Mouse (Mus musculus): Measurements from ENCODE around the gene Srgap1. TPM values are rescaled to one million over a fixed set of nuclear protein-coding genes. Genes with fewer than 3 reads are reported as not detected.

Gene Srgap1
- polyA plus RNA-seq, 1 experiment from 2014 or later, result 24.6 TPM

- ATAC-seq, result no peak
- no peak overlapping the region for H3K4me2 ChIP-seq
- H3K4me1 ChIP-seq, result no peaks in the 10 kb centered on the region
- H3K9me3 ChIP-seq (replicated peaks), result no peaks in the 10 kb centered on the region; the same call in 1 of the 2 replicates
- 81% methylated on average over 6 of the region's 6 CpGs for WGBS
- no peak overlapping the region for H3K27ac ChIP-seq
- H3K36me3 ChIP-seq (ENCODE audit: poor library complexity, severe bottlenecking), result no peaks in the 10 kb centered on the region
- no peak overlapping the region for H3K4me3 ChIP-seq
- no peaks in the 10 kb centered on the region for H3K27me3 ChIP-seq
- H3K9ac ChIP-seq, result no peak overlapping the region
Measured at GRCm38 (mm10) chr10:121899706-121900105, 147.4 kb downstream of the Srgap1 start.

GRCm38 (mm10) chr10:121897835-121898370, 149.2 kb downstream of the Srgap1 start:
- H3K9ac ChIP-seq, result no peak overlapping the region
- H3K4me1 ChIP-seq, result no peaks in the 10 kb centered on the region
- 93% methylated on average over 2 of the region's 2 CpGs for WGBS
- no peaks in the 10 kb centered on the region for H3K27me3 ChIP-seq
- H3K4me2 ChIP-seq, result no peak overlapping the region
- no peaks in the 10 kb centered on the region; the same call in 1 of the 2 replicates for H3K9me3 ChIP-seq (replicated peaks)
- no peak for ATAC-seq
- no peak overlapping the region for H3K27ac ChIP-seq
- no peaks in the 10 kb centered on the region for H3K36me3 ChIP-seq (ENCODE audit: poor library complexity, severe bottlenecking)
- H3K4me3 ChIP-seq, result no peak overlapping the region

GRCm38 (mm10) chr10:121891390-121892067, 155.6 kb downstream of the Srgap1 start:
- Histone ChIP-seq H3K4me3 (no peak overlapping the region), H3K9me3 (replicated peaks) (no peaks in the 10 kb centered on the region), H3K4me2 (no peak overlapping the region), H3K9ac (no peak overlapping the region), H3K36me3 (ENCODE audit: poor library complexity, severe bottlenecking) (no peaks in the 10 kb centered on the region), H3K27me3 (no peaks in the 10 kb centered on the region), H3K4me1 (peaks cover 6% of the 10 kb centered on the region), H3K27ac (no peak overlapping the region)
- no peak for ATAC-seq
- WGBS, result 89% methylated on average over 13 of the region's 13 CpGs

- Histone ChIP-seq H3K4me2 (no peak overlapping the region), H3K27me3 (no peaks in the 10 kb centered on the region), H3K36me3 (ENCODE audit: poor library complexity, severe bottlenecking) (no peaks in the 10 kb centered on the region), H3K27ac (no peak overlapping the region), H3K4me3 (no peak overlapping the region), H3K9me3 (replicated peaks) (no peaks in the 10 kb centered on the region), H3K9ac (no peak overlapping the region), H3K4me1 (peaks cover 21% of the 10 kb centered on the region)
- WGBS, result 47% methylated on average over 6 of the region's 6 CpGs
- ATAC-seq, result no peak
Measured at GRCm38 (mm10) chr10:121890061-121890460, 157.1 kb downstream of the Srgap1 start.

- H3K27me3 ChIP-seq, result no peaks in the 10 kb centered on the region
- H3K27ac ChIP-seq, result peak overlapping the region; percentile 20; the same call in 1 of the 2 replicates
- H3K36me3 ChIP-seq (ENCODE audit: poor library complexity, severe bottlenecking), result no peaks in the 10 kb centered on the region
- H3K9me3 ChIP-seq (replicated peaks), result no peaks in the 10 kb centered on the region
- peak; percentile 78 for ATAC-seq
- H3K4me2 ChIP-seq, result no peak overlapping the region
- no peak overlapping the region for H3K9ac ChIP-seq
- no peak overlapping the region for H3K4me3 ChIP-seq
- H3K4me1 ChIP-seq, result peaks cover 33% of the 10 kb centered on the region
- WGBS, result 12% methylated on average over 6 of the region's 6 CpGs
Measured at GRCm38 (mm10) chr10:121886805-121887204, 160.3 kb downstream of the Srgap1 start.

GRCm38 (mm10) chr10:121885512-121886218, 161.4 kb downstream of the Srgap1 start:
- Histone ChIP-seq H3K9ac (no peak overlapping the region), H3K4me2 (peak overlapping the region; percentile 11; the same call in 1 of the 2 replicates), H3K36me3 (ENCODE audit: poor library complexity, severe bottlenecking) (no peaks in the 10 kb centered on the region), H3K9me3 (replicated peaks) (no peaks in the 10 kb centered on the region), H3K4me1 (peaks cover 33% of the 10 kb centered on the region), H3K27ac (peak overlapping the region; percentile 37), H3K27me3 (no peaks in the 10 kb centered on the region), H3K4me3 (no peak overlapping the region)
- ATAC-seq, result no peak; the same call in 1 of the 2 replicates
- WGBS, result 8% methylated on average over 9 of the region's 9 CpGs

- no peaks in the 10 kb centered on the region for H3K36me3 ChIP-seq (ENCODE audit: poor library complexity, severe bottlenecking)
- H3K27ac ChIP-seq, result peak overlapping the region; percentile 16; the same call in 1 of the 2 replicates
- H3K4me2 ChIP-seq, result peak overlapping the region; percentile 11
- H3K27me3 ChIP-seq, result no peaks in the 10 kb centered on the region
- H3K4me3 ChIP-seq, result no peak overlapping the region
- 5% methylated on average over 6 of the region's 6 CpGs for WGBS
- H3K4me1 ChIP-seq, result peaks cover 33% of the 10 kb centered on the region
- no peaks in the 10 kb centered on the region for H3K9me3 ChIP-seq (replicated peaks)
- H3K9ac ChIP-seq, result 0 out of 2 replicates have a peak overlapping the region, but pooled peaks have one; percentile 22
- ATAC-seq, result no peak; the same call in 1 of the 2 replicates
Measured at GRCm38 (mm10) chr10:121882461-121882860, 164.7 kb downstream of the Srgap1 start.

- Histone ChIP-seq H3K4me1 (peaks cover 7% of the 10 kb centered on the region; the same call in 1 of the 2 replicates), H3K27me3 (no peaks in the 10 kb centered on the region), H3K27ac (no peak overlapping the region), H3K4me3 (no peak overlapping the region), H3K36me3 (ENCODE audit: poor library complexity, severe bottlenecking) (no peaks in the 10 kb centered on the region), H3K9me3 (replicated peaks) (no peaks in the 10 kb centered on the region), H3K9ac (no peak overlapping the region), H3K4me2 (no peak overlapping the region)
- ATAC-seq, result no peak
- WGBS, result 72% methylated on average over 7 of the region's 7 CpGs
Measured at GRCm38 (mm10) chr10:121878855-121879254, 168.3 kb downstream of the Srgap1 start.

- no peaks in the 10 kb centered on the region for H3K36me3 ChIP-seq (ENCODE audit: poor library complexity, severe bottlenecking)
- no peak overlapping the region for H3K27ac ChIP-seq
- H3K27me3 ChIP-seq, result no peaks in the 10 kb centered on the region
- peaks cover 7% of the 10 kb centered on the region; the same call in 1 of the 2 replicates for H3K4me1 ChIP-seq
- no peak overlapping the region for H3K4me3 ChIP-seq
- no peak overlapping the region for H3K9ac ChIP-seq
- WGBS, result 79% methylated on average over 9 of the region's 9 CpGs
- ATAC-seq, result no peak; the same call in 1 of the 2 replicates
- no peak overlapping the region for H3K4me2 ChIP-seq
- no peaks in the 10 kb centered on the region for H3K9me3 ChIP-seq (replicated peaks)
Measured at GRCm38 (mm10) chr10:121877906-121878305, 169.2 kb downstream of the Srgap1 start.

GRCm38 (mm10) chr10:121873063-121873489, 174.0 kb downstream of the Srgap1 start:
- 65% methylated on average over 4 of the region's 4 CpGs for WGBS
- no peak overlapping the region for H3K4me3 ChIP-seq
- 0 out of 2 replicates have a peak, but pooled peaks have one; percentile 10 for ATAC-seq

GRCm38 (mm10) chr10:121869941-121870340, 177.2 kb downstream of the Srgap1 start:
- 74% methylated on average over 8 of the region's 8 CpGs for WGBS
- Histone ChIP-seq H3K36me3 (ENCODE audit: poor library complexity, severe bottlenecking) (peaks cover 17% of the 10 kb centered on the region), H3K4me2 (no peak overlapping the region), H3K4me3 (no peak overlapping the region), H3K4me1 (no peaks in the 10 kb centered on the region), H3K27me3 (no peaks in the 10 kb centered on the region), H3K9ac (no peak overlapping the region), H3K27ac (no peak overlapping the region), H3K9me3 (replicated peaks) (no peaks in the 10 kb centered on the region)
- ATAC-seq, result no peak

More at GRCm38 (mm10) chr10:121873063-121873489, 174.0 kb downstream of the Srgap1 start:
- Histone ChIP-seq H3K9ac (no peak overlapping the region), H3K4me2 (no peak overlapping the region), H3K36me3 (ENCODE audit: poor library complexity, severe bottlenecking) (peaks cover 15% of the 10 kb centered on the region), H3K9me3 (replicated peaks) (no peaks in the 10 kb centered on the region), H3K4me1 (no peaks in the 10 kb centered on the region), H3K27me3 (no peaks in the 10 kb centered on the region), H3K27ac (no peak overlapping the region)

GRCm38 (mm10) chr10:121868255-121868654, 178.9 kb downstream of the Srgap1 start:
- peaks cover 17% of the 10 kb centered on the region for H3K36me3 ChIP-seq (ENCODE audit: poor library complexity, severe bottlenecking)
- no peak overlapping the region for H3K4me3 ChIP-seq
- 97% methylated on average over 3 of the region's 3 CpGs for WGBS
- no peak overlapping the region for H3K4me2 ChIP-seq
- H3K4me1 ChIP-seq, result no peaks in the 10 kb centered on the region
- H3K9me3 ChIP-seq (replicated peaks), result no peaks in the 10 kb centered on the region
- no peak overlapping the region for H3K27ac ChIP-seq
- H3K27me3 ChIP-seq, result no peaks in the 10 kb centered on the region
- no peak for ATAC-seq
- H3K9ac ChIP-seq, result no peak overlapping the region

All from forebrain, embryonic 13.5 days (tissue).